Mouse (Mus musculus) CH12.LX (cell line): ENCODE results near the gene Iscu. TPM values are rescaled to one million over a fixed set of nuclear protein-coding genes. Genes with fewer than 3 reads are reported as not detected.

Source experiments
- DNase-seq: peaks from one replicate; pipeline ENCODE4 v3.0.0-alpha.2; 2013; ENCODE audit errors: extremely low read depth
- H3K27ac ChIP-seq: 2 replicates; pipeline ENCODE4 v1.5.1; 2012; ENCODE audit warnings: low read depth, mild to moderate bottlenecking, control low read depth, moderate library complexity; ENCODE audit not compliant: insufficient read depth
- H3K27me3 ChIP-seq: replicated peaks from 2 replicates; pipeline ENCODE3; 2012; ENCODE audit warnings: inconsistent platforms
- H3K36me3 ChIP-seq, 2 experiments: replicated peaks in 1 of 2; 2 replicates each; pipeline versions ENCODE3 to v1.6.1; 2012; ENCODE audit warnings: inconsistent platforms in 1 of 2, low read length in 1 of 2, mild to moderate bottlenecking in 1 of 2, mixed read lengths in 1 of 2, moderate library complexity in 1 of 2; ENCODE audit not compliant: control insufficient read depth in 1 of 2, insufficient read depth in 1 of 2
- H3K4me1 ChIP-seq, 2 experiments: 2 replicates each; pipeline ENCODE4 v1.6.1; 2012; ENCODE audit warnings: inconsistent platforms in 1 of 2, moderate library complexity in 1 of 2; ENCODE audit not compliant: insufficient read depth in 2 of 2, control insufficient read depth in 1 of 2
- H3K4me2 ChIP-seq: 2 replicates; pipeline ENCODE4 v1.6.1; 2012; ENCODE audit warnings: low read depth, mild to moderate bottlenecking, control low read depth; ENCODE audit not compliant: poor library complexity, insufficient read depth, severe bottlenecking
- H3K4me3 ChIP-seq, 3 experiments: fragments of 150-350 bp in 1 of 3; sonication (generic) in 1 of 3; replicated peaks in 1 of 3; 2 replicates each; pipeline versions ENCODE3 to v1.5.1; 2011 to 2012; ENCODE audit warnings: low read depth in 2 of 3, low read length in 2 of 3, mild to moderate bottlenecking in 2 of 3, moderate library complexity in 2 of 3, control low read depth in 1 of 3, improper control_type of control experiment in 1 of 3, inconsistent platforms in 1 of 3, mixed read lengths in 1 of 3; ENCODE audit not compliant: poor library complexity in 1 of 3
- H3K79me2 ChIP-seq: replicated peaks from 2 replicates; pipeline ENCODE4 v1.6.1; 2012; ENCODE audit warnings: mild to moderate bottlenecking, moderate library complexity; ENCODE audit not compliant: control insufficient read depth, poor library complexity, insufficient read depth, severe bottlenecking; ENCODE audit errors: extremely low read depth
- H3K9ac ChIP-seq: 2 replicates; pipeline ENCODE4 v1.6.1; 2012; ENCODE audit warnings: low read depth, mild to moderate bottlenecking, control low read depth, moderate library complexity; ENCODE audit not compliant: insufficient read depth
- H3K9me3 ChIP-seq: replicated peaks from 2 replicates; pipeline ENCODE3; 2012; ENCODE audit warnings: low read length, inconsistent platforms, mixed read lengths
- BHLHE40 ChIP-seq: IDR thresholded peaks from 2 replicates; pipeline ENCODE4 v1.6.1; 2011; ENCODE audit warnings: mild to moderate bottlenecking, low read depth, low read length, improper control_type of control experiment
- CHD1 ChIP-seq: IDR thresholded peaks from 2 replicates; pipeline ENCODE4 v1.6.1; 2012; ENCODE audit warnings: low read depth, low read length, improper control_type of control experiment, inconsistent platforms
- CHD2 ChIP-seq: IDR thresholded peaks from 2 replicates; pipeline ENCODE4 v1.6.1; 2011; ENCODE audit warnings: low read length, improper control_type of control experiment
- CTCF ChIP-seq, 2 experiments: IDR thresholded peaks in 1 of 2; conservative IDR thresholded peaks in 1 of 2; 2 replicates each; pipeline ENCODE4 v1.5.1; 2011 to 2012; ENCODE audit warnings: low read depth in 2 of 2, low read length in 2 of 2, improper control_type of control experiment in 1 of 2, inconsistent platforms in 1 of 2, mild to moderate bottlenecking in 1 of 2, moderate library complexity in 1 of 2
- ELF1 ChIP-seq: IDR thresholded peaks from 2 replicates; pipeline ENCODE4 v1.6.1; 2014; ENCODE audit warnings: low read depth, mild to moderate bottlenecking, inconsistent platforms, low read length, improper control_type of control experiment
- EP300 ChIP-seq: IDR thresholded peaks from 2 replicates; pipeline ENCODE4 v1.6.1; 2011; ENCODE audit warnings: low read length, improper control_type of control experiment
- ETS1 ChIP-seq: conservative IDR thresholded peaks from 2 replicates; pipeline ENCODE4 v1.6.1; 2012; ENCODE audit warnings: low read depth, mild to moderate bottlenecking, inconsistent platforms, low read length, improper control_type of control experiment, moderate library complexity
- GABPA ChIP-seq: IDR thresholded peaks from 2 replicates; pipeline ENCODE4 v1.6.1; 2012; ENCODE audit warnings: low read depth, low read length, improper control_type of control experiment, inconsistent platforms; ENCODE audit not compliant: insufficient replicate concordance
- HCFC1 ChIP-seq: IDR thresholded peaks from 2 replicates; pipeline ENCODE4 v1.6.1; 2012; ENCODE audit warnings: low read depth, mild to moderate bottlenecking, inconsistent platforms, low read length, improper control_type of control experiment
- JUND ChIP-seq: conservative IDR thresholded peaks from 2 replicates; pipeline ENCODE4 v1.6.1; 2011; ENCODE audit warnings: low read depth, low read length, improper control_type of control experiment
- KAT2A ChIP-seq: IDR thresholded peaks from 2 replicates; pipeline ENCODE4 v1.6.1; 2012; ENCODE audit warnings: low read length, improper control_type of control experiment, inconsistent platforms; ENCODE audit not compliant: insufficient replicate concordance
- MAFK ChIP-seq: IDR thresholded peaks from 2 replicates; pipeline ENCODE4 v1.6.1; 2011; ENCODE audit warnings: low read length, improper control_type of control experiment; ENCODE audit not compliant: insufficient replicate concordance
- MAX ChIP-seq: IDR thresholded peaks from 2 replicates; pipeline ENCODE4 v1.6.1; 2011; ENCODE audit warnings: low read length, improper control_type of control experiment
- MAZ ChIP-seq: IDR thresholded peaks from 2 replicates; pipeline ENCODE4 v1.6.1; 2012; ENCODE audit warnings: low read depth, mild to moderate bottlenecking, inconsistent platforms, low read length, improper control_type of control experiment, moderate library complexity
- MXI1 ChIP-seq: IDR thresholded peaks from 2 replicates; pipeline ENCODE4 v1.6.1; 2011; ENCODE audit warnings: mild to moderate bottlenecking, low read depth, low read length, improper control_type of control experiment
- MYC ChIP-seq: IDR thresholded peaks from 2 replicates; pipeline ENCODE4 v1.6.1; 2011; ENCODE audit warnings: low read depth, mild to moderate bottlenecking, improper control_type of control experiment, low read length
- NELFE ChIP-seq: IDR thresholded peaks from 2 replicates; pipeline ENCODE4 v1.6.1; 2011; ENCODE audit warnings: low read depth, low read length, improper control_type of control experiment
- NRF1 ChIP-seq: IDR thresholded peaks from 2 replicates; pipeline ENCODE4 v1.6.1; 2014; ENCODE audit warnings: low read depth, mild to moderate bottlenecking, inconsistent platforms, low read length, improper control_type of control experiment, moderate library complexity
- PAX5 ChIP-seq: IDR thresholded peaks from 2 replicates; pipeline ENCODE4 v1.6.1; 2012; ENCODE audit warnings: low read length, inconsistent platforms, mixed read lengths
- POLR2A ChIP-seq: IDR thresholded peaks from 2 replicates; pipeline ENCODE4 v1.6.1; 2011; ENCODE audit warnings: low read depth, mild to moderate bottlenecking, improper control_type of control experiment, low read length
- POLR2AphosphoS2 ChIP-seq: IDR thresholded peaks from 2 replicates; pipeline ENCODE4 v1.6.1; 2011; ENCODE audit warnings: low read depth, low read length, improper control_type of control experiment
- RAD21 ChIP-seq: IDR thresholded peaks from 2 replicates; pipeline ENCODE4 v1.6.1; 2011; ENCODE audit warnings: low read depth, mild to moderate bottlenecking, low read length, improper control_type of control experiment, moderate library complexity
- RCOR1 ChIP-seq: conservative IDR thresholded peaks from 2 replicates; pipeline ENCODE4 v1.6.1; 2012; ENCODE audit warnings: low read depth, mild to moderate bottlenecking, inconsistent platforms, low read length, improper control_type of control experiment
- TBP ChIP-seq: conservative IDR thresholded peaks from 2 replicates; pipeline ENCODE4 v1.6.1; 2011; ENCODE audit warnings: low read depth, low read length, improper control_type of control experiment
- UBTF ChIP-seq: IDR thresholded peaks from 2 replicates; pipeline ENCODE4 v1.6.1; 2012; ENCODE audit warnings: low read depth, mild to moderate bottlenecking, inconsistent platforms, low read length, improper control_type of control experiment, moderate library complexity
- USF1 ChIP-seq: IDR thresholded peaks from 2 replicates; pipeline ENCODE4 v1.6.1; 2014; ENCODE audit warnings: low read depth, mild to moderate bottlenecking, inconsistent platforms, low read length, improper control_type of control experiment
- ZC3H11A ChIP-seq: IDR thresholded peaks from 2 replicates; pipeline ENCODE4 v1.6.1; 2012; ENCODE audit warnings: low read depth, mild to moderate bottlenecking, inconsistent platforms, low read length, improper control_type of control experiment
- ZKSCAN1 ChIP-seq: IDR thresholded peaks from 2 replicates; pipeline ENCODE4 v1.6.1; 2012; ENCODE audit warnings: low read depth, inconsistent platforms, low read length, improper control_type of control experiment, borderline replicate concordance
- ZNF384 ChIP-seq: IDR thresholded peaks from 2 replicates; pipeline ENCODE4 v1.6.1; 2012; ENCODE audit warnings: low read depth, low read length, improper control_type of control experiment, inconsistent platforms
- dilution Hi-C: fragments of 300-500 bp; cut with MboI; formaldehyde crosslinking; loops from 2 replicates; pipeline ENCODE4 v1.14.3; 2020; ENCODE audit warnings: low sequenced_read_pairs; ENCODE audit not compliant: extremely low pct_unique_long_range_greater_than_20kb, extremely low pct_ligation_motif_present
- in situ Hi-C: fragments of 300-500 bp; cut with MboI; formaldehyde crosslinking; loops from 3 replicates; pipeline ENCODE4 v1.14.3; 2019; ENCODE audit warnings: low sequenced_read_pairs, low pct_ligation_motif_present, low pct_unique_long_range_greater_than_20kb, mixed read lengths
- polyA plus RNA-seq: library from polyadenylated mRNA; unstranded; fragments of >175 nt; gene quantifications from 2 replicates; pipeline ENCODE4 v1.2.1, GENCODE M21; 2012; ENCODE audit warnings: low read depth; ENCODE audit not compliant: insufficient read length
- total RNA-seq, 2 experiments: library from RNA; depleted of rRNA; stranded (reverse); fragments of 300-350 nt in 1 of 2; fragments of >200 nt in 1 of 2; gene quantifications; 2 replicates each; pipeline ENCODE4 v1.2.3; 2012 to 2014

The Iscu gene
- total and polyA plus RNA-seq, 3 experiments: 72.1 to 86.7 (median 79.3) TPM

DNA sequence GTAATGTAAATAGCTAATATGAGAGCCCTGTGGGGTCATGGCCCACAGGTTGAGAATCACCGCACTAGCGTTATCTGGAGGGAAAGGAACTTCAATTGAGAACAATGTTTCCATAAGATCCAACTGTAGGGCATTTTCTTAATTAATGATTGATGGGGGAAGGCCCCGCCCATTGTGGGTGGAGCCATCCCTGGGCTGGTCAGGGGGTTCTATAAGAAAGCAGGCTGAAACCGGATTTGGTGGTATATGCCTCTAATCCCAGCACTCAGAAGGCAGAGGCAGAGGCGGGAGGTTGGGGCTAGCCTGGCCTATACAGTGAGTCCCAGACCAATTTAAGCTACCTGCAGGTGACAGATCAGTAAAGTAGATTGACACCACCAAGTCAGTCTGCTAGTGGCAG lies 38.2 kb upstream of the Iscu start (continued):
- no peak for TF ChIP-seq BHLHE40
- TF ChIP-seq NELFE: no peak
- TF ChIP-seq, all 38 proteins: peak for 0

DNA sequence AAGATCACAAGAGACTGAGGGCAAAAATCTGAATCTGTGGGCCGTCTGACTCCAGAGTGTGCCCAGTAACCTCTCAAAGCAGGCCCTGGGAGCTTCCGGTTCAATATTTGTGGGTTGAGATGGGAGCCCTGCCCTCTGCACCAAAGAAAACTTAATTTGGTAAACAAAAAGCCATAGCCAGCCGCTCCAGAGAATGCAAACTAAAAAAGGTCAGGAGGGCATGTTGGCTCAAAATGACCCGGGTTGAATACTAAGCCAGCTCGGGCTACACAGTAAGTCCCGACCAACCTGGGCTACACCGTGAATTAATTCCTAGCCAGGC lies 37.6 kb upstream of the Iscu start:
- peak overlapping the region; percentile 38 to 68 (median 65) for H3K4me3 ChIP-seq
- peaks cover 20% of the 10 kb centered on the region for H3K27me3 ChIP-seq
- H3K36me3 ChIP-seq: peaks cover 27 to 32% of the 10 kb centered on the region in 2 experiments
- H3K4me2 ChIP-seq: peak overlapping the region; percentile 57
- peaks cover 10 to 21% of the 10 kb centered on the region in 2 experiments for H3K4me1 ChIP-seq
- in situ Hi-C loops: no loop called here
- TF ChIP-seq POLR2AphosphoS2 (peak; percentile 14; the same call in 1 of the 2 replicates), TBP (no peak)
- TF ChIP-seq, all 38 proteins: peak for 1
- Histone ChIP-seq H3K27ac (peak overlapping the region; percentile 77), H3K9me3 (peaks cover 2% of the 10 kb centered on the region), H3K79me2 (no peaks in the 10 kb centered on the region), H3K9ac (peak overlapping the region; percentile 34)
- dilution Hi-C loops: no loop called here
- peak; percentile 17 for DNase-seq

DNA sequence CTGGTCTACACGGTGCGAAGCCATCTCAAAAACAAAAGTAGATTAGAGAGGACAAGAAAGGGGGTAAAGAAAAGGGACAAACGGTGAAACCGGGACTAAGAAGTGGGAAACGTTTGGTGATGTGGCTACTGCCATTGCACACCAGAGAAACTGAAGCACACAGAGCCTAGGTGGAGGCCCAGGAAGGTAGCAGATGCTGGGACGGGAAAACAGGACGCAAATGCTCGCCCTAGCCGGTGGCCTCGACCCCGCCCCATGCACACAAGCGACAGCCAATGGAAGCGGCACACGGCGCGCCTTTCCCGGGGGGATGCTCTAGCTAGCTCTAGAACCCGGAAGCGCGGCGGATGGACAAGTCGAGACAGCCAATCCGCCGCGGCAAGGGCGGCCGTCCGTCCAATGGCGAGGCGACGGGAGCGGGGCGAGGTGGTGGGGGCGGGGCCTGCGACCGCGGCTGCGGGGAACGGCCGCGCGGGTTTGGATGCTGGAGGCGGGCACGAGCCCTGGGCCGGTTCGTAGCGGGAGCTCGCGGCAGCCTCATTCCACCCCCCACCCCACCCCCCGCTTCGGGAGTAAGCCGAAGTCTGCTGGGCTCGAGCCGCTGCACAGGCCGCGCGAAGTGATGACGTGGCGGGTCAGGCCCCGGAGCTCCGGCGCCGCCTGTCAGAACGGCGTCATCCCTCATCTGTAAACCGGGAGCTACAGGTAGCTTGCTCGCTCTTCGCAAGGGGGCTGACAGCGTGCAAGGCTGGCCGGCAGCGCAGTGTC lies 37.0 kb upstream of the Iscu start, which contains the start of gene Ficd:
Gene Ficd, plus strand, starts transcription at position 459 of the 768 bp plus-strand sequence.
- H3K27ac ChIP-seq: peak within 1 kb of the TSS; percentile 78
- TF ChIP-seq BHLHE40 (peak; percentile 66), RAD21 (no peak), ZNF384 (no peak), GABPA (no peak; the same call in 1 of the 2 replicates), ETS1 (no peak), PAX5 (no peak), USF1 (no peak), ELF1 (peak; percentile 100), ZC3H11A (no peak), CHD1 (no peak), MAZ (peak; percentile 64; the same call in 1 of the 2 replicates), MXI1 (no peak; the same call in 1 of the 2 replicates), MAX (peak; percentile 57; the same call in 1 of the 2 replicates), MAFK (no peak), CHD2 (peak; percentile 88), KAT2A (peak; percentile 60; the same call in 1 of the 2 replicates), POLR2A (peak; percentile 71; the same call in 1 of the 2 replicates), JUND (no peak), CTCF (conservative IDR thresholded peaks at IDR 0.05 in 1 of 2, IDR thresholded peaks at IDR 0.05 in 1 of 2; ENCODE audit: low read depth in 2 of 2, low read length in 2 of 2) (no peak), EP300 (no peak), MYC (no peak), HCFC1 (peak; percentile 79), TBP (peak; percentile 65), ZKSCAN1 (no peak), RCOR1 (no peak), NELFE (peak; percentile 79), UBTF (no peak), NRF1 (peak; percentile 54)

More for the DNA sequence above, 37.0 kb upstream of the Iscu start, which contains the start of gene Ficd:
- peak within 1 kb of the TSS; percentile 68 to 90 (median 87) for H3K4me3 ChIP-seq
- DNase-seq: peak; percentile 98
- dilution Hi-C loops: no loop called here
- peaks cover 10 to 21% of the 10 kb centered on the region in 2 experiments for H3K4me1 ChIP-seq
- peak within 1 kb of the TSS; percentile 70 for H3K9ac ChIP-seq
- H3K36me3 ChIP-seq: peaks cover 31 to 37% of the 10 kb centered on the region in 2 experiments
- in situ Hi-C loops: no loop called here
- peak within 1 kb of the TSS; percentile 83 for H3K4me2 ChIP-seq
- peaks cover 15% of the 10 kb centered on the region for H3K27me3 ChIP-seq
- H3K9me3 ChIP-seq: no peaks in the 10 kb centered on the region
- no peaks in the 10 kb centered on the region for H3K79me2 ChIP-seq
